Mouse (Mus musculus): Measurements from ENCODE around the gene Rab3gap2.

DNA sequence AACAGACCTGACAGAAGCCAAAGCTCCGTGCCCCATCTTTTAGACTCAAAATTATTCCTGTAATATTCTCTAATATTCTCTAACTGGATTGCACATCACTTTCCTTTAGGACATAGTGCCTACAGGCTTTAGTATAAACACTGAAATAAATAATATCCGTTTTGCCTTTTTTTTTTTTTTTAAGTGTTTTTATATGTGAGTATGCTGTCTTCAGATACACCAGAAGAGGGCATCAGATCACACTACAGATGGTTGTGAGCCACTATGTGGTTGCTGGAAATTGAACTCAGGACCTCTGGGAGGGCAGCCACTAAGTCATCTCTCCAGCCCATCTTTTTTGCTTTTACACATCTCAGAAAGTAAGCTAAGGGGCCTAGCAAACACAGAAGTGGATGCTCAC lies 1.9 kb upstream of the Rab3gap2 start:
- no peak for TF ChIP-seq HCFC1 (IDR thresholded peaks at IDR 0.05; ENCODE audit: borderline replicate concordance, insufficient read depth, low read length)
- no peak for TF ChIP-seq ZNF384 (IDR thresholded peaks at IDR 0.05; ENCODE audit: low read depth, low read length)
- TF ChIP-seq MAFK (IDR thresholded peaks at IDR 0.05; ENCODE audit: insufficient read depth, low read depth, low read length), result no peak
- no peak for TF ChIP-seq CHD2 (IDR thresholded peaks at IDR 0.05; ENCODE audit: low read depth, low read length)

All from ES-E14 (cell line).